Mouse (Mus musculus) lung, postnatal 0 days (tissue): ENCODE results near the gene Ankrd44. TPM values are rescaled to one million over a fixed set of nuclear protein-coding genes. Genes with fewer than 3 reads are reported as not detected.

ENCODE experiments used
- ATAC-seq: fragments of 200-750 bp; cut with Nextera tagmentation; 2 replicates; pipeline ENCODE4 v1.8.0; 2017; ENCODE audit warnings: moderate library complexity
- DNase-seq: peaks from one replicate; pipeline ENCODE4 v3.0.0-alpha.2; 2016; ENCODE audit warnings: low spot score
- H3K27ac ChIP-seq: fragments of 300-500 bp; sonication (generic); 2 replicates; pipeline ENCODE4 v1.5.1; 2014; ENCODE audit warnings: antibody characterized with exemption, mild to moderate bottlenecking, low read length, mixed read lengths
- H3K27me3 ChIP-seq: fragments of 300-500 bp; sonication (generic); replicated peaks from 2 replicates; pipeline ENCODE4 v1.6.1; 2014; ENCODE audit warnings: low read length, mixed read lengths; ENCODE audit not compliant: insufficient read depth
- H3K36me3 ChIP-seq: fragments of 300-500 bp; sonication (generic); 2 replicates; pipeline ENCODE4 v1.6.1; 2014; ENCODE audit warnings: low read length, mixed read lengths; ENCODE audit not compliant: insufficient read depth
- H3K4me1 ChIP-seq: fragments of 300-500 bp; sonication (generic); 2 replicates; pipeline ENCODE4 v1.6.1; 2014; ENCODE audit warnings: antibody characterized with exemption, low read depth, low read length, mixed read lengths; ENCODE audit not compliant: insufficient read depth
- H3K4me2 ChIP-seq: fragments of 300-500 bp; sonication (generic); replicated peaks from 2 replicates; pipeline ENCODE4 v1.6.1; 2014; ENCODE audit warnings: low read depth, mild to moderate bottlenecking, low read length, moderate library complexity, mixed read lengths
- H3K4me3 ChIP-seq: fragments of 300-500 bp; sonication (generic); 2 replicates; pipeline ENCODE4 v1.5.1; 2014; ENCODE audit warnings: low read depth, low read length
- H3K9ac ChIP-seq: fragments of 300-500 bp; sonication (generic); replicated peaks from 2 replicates; pipeline ENCODE4 v1.6.1; 2014; ENCODE audit warnings: low read depth, mild to moderate bottlenecking
- H3K9me3 ChIP-seq: fragments of 300-500 bp; sonication (generic); 2 replicates; pipeline ENCODE4 v1.6.1; 2016; ENCODE audit warnings: low read length, mixed read lengths
- CTCF ChIP-seq: IDR thresholded peaks from 2 replicates; pipeline ENCODE4 v1.5.1; 2016; ENCODE audit warnings: antibody characterized with exemption, mild to moderate bottlenecking
- EP300 ChIP-seq: IDR thresholded peaks from 2 replicates; pipeline ENCODE4 v1.6.1; 2016; ENCODE audit warnings: antibody characterized with exemption, mild to moderate bottlenecking, control low read depth
- WGBS: fragments of 180-500 bp; shearing (Covaris S2); extraction: QIAGEN DNeasy Blood & Tissue Kit; methylation state at CpG from one replicate; pipeline ENCODE4 v1.1.7; 2014; 5-methylcytosine and 5-hydroxymethylcytosine counted together
- polyA plus RNA-seq: library from polyadenylated mRNA; unstranded; fragments of >200 nt; fragmentation: Nextera tagmentation; extraction: Ambion mirVana; gene quantifications from 2 replicates; pipeline ENCODE4 v1.2.1, GENCODE M21; 2015

Gene Ankrd44
- polyA plus RNA-seq, 1 experiment from 2014 or later, result 16.5 TPM

DNA sequence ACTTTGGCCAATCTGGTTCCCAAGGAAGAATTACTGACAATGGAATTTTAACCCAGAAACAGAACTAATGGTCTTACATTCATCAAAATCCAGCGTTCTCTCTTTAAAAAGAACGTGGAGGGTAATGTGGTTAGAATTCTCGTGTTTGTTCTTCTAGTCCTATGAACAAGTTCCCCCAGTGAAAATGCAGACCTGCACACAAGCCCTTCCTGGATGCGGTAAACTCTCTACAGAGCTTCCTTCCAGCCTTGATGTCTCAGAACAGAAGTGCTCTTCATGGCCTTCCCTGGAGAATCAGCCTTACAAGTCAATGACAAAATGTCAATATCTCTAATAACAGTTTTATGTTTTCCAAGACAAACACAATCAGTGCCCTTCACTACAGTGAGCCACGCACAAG lies 65.8 kb downstream of the Ankrd44 start:
- Histone ChIP-seq H3K4me2 (no peak overlapping the region), H3K9ac (no peak overlapping the region), H3K4me3 (no peak overlapping the region), H3K27me3 (no peaks in the 10 kb centered on the region), H3K36me3 (no peaks in the 10 kb centered on the region), H3K4me1 (no peaks in the 10 kb centered on the region), H3K9me3 (no peaks in the 10 kb centered on the region), H3K27ac (no peak overlapping the region)
- 61% methylated on average over 5 of the region's 5 CpGs for WGBS
- DNase-seq (no peak), ATAC-seq (no peak)
- TF ChIP-seq EP300 (no peak), CTCF (no peak)

- Histone ChIP-seq H3K4me3 (no peak overlapping the region), H3K27me3 (no peaks in the 10 kb centered on the region), H3K4me1 (no peaks in the 10 kb centered on the region)
Measured at GRCm38 (mm10) chr1:54859876-54860275, 66.3 kb downstream of the Ankrd44 start.

GRCm38 (mm10) chr1:54858898-54859297 lies 67.3 kb downstream of the Ankrd44 start:
- no peaks in the 10 kb centered on the region for H3K4me1 ChIP-seq
- no peak overlapping the region for H3K27ac ChIP-seq
- H3K27me3 ChIP-seq, result no peaks in the 10 kb centered on the region
- H3K9ac ChIP-seq, result no peak overlapping the region
- H3K9me3 ChIP-seq, result no peaks in the 10 kb centered on the region
- H3K4me2 ChIP-seq, result no peak overlapping the region
- no peaks in the 10 kb centered on the region for H3K36me3 ChIP-seq
- TF ChIP-seq EP300 (no peak), CTCF (no peak)
- DNase-seq (no peak), ATAC-seq (no peak)
- H3K4me3 ChIP-seq, result no peak overlapping the region
- WGBS, result 92% methylated on average over 2 of the region's 2 CpGs

More at GRCm38 (mm10) chr1:54859876-54860275, 66.3 kb downstream of the Ankrd44 start:
- H3K4me2 ChIP-seq, result no peak overlapping the region
- DNase-seq, result no peak
- H3K9ac ChIP-seq, result no peak overlapping the region
- H3K9me3 ChIP-seq, result no peaks in the 10 kb centered on the region
- H3K27ac ChIP-seq, result no peak overlapping the region
- no peak for TF ChIP-seq CTCF
- TF ChIP-seq EP300, result no peak
- H3K36me3 ChIP-seq, result no peaks in the 10 kb centered on the region
- no peak for ATAC-seq

- H3K27ac ChIP-seq, result no peak overlapping the region
- H3K9me3 ChIP-seq, result no peaks in the 10 kb centered on the region
- no peak for DNase-seq
- no peak for TF ChIP-seq EP300
- H3K36me3 ChIP-seq, result no peaks in the 10 kb centered on the region
- WGBS, result 91% methylated on average over 7 of the region's 7 CpGs
- H3K9ac ChIP-seq, result no peak overlapping the region
- no peaks in the 10 kb centered on the region for H3K27me3 ChIP-seq
- H3K4me3 ChIP-seq, result no peak overlapping the region
- no peak overlapping the region for H3K4me2 ChIP-seq
- no peak for ATAC-seq
- H3K4me1 ChIP-seq, result no peaks in the 10 kb centered on the region
Measured at GRCm38 (mm10) chr1:54856502-54856901, 69.7 kb downstream of the Ankrd44 start.

- no peaks in the 10 kb centered on the region for H3K27me3 ChIP-seq
- H3K4me2 ChIP-seq, result no peak overlapping the region
- no peak overlapping the region for H3K4me3 ChIP-seq
- no peak for DNase-seq
- no peak overlapping the region for H3K9ac ChIP-seq
- 84% methylated on average over 3 of the region's 3 CpGs for WGBS
- no peaks in the 10 kb centered on the region for H3K4me1 ChIP-seq
- no peaks in the 10 kb centered on the region for H3K9me3 ChIP-seq
- ATAC-seq, result no peak
- no peak overlapping the region for H3K27ac ChIP-seq
- TF ChIP-seq CTCF, result no peak
- no peaks in the 10 kb centered on the region for H3K36me3 ChIP-seq
Measured at GRCm38 (mm10) chr1:54855970-54856369, 70.2 kb downstream of the Ankrd44 start.

GRCm38 (mm10) chr1:54854388-54854787 lies 71.8 kb downstream of the Ankrd44 start:
- Histone ChIP-seq H3K27me3 (no peaks in the 10 kb centered on the region), H3K36me3 (no peaks in the 10 kb centered on the region), H3K4me2 (no peak overlapping the region), H3K27ac (no peak overlapping the region), H3K9ac (no peak overlapping the region), H3K9me3 (no peaks in the 10 kb centered on the region), H3K4me3 (no peak overlapping the region), H3K4me1 (no peaks in the 10 kb centered on the region)
- no peak for DNase-seq
- TF ChIP-seq CTCF, result no peak
- no peak for TF ChIP-seq EP300
- ATAC-seq, result no peak
- 79% methylated on average over 1 of the region's 1 CpGs for WGBS

GRCm38 (mm10) chr1:54853311-54854000 lies 72.7 kb downstream of the Ankrd44 start:
- DNase-seq (no peak), ATAC-seq (no peak)
- H3K36me3 ChIP-seq, result no peaks in the 10 kb centered on the region
- WGBS, result 85% methylated on average over 11 of the region's 11 CpGs
- no peak overlapping the region for H3K4me3 ChIP-seq
- H3K27ac ChIP-seq, result no peak overlapping the region
- no peaks in the 10 kb centered on the region for H3K27me3 ChIP-seq
- no peak overlapping the region for H3K9ac ChIP-seq
- no peak overlapping the region for H3K4me2 ChIP-seq
- no peaks in the 10 kb centered on the region for H3K4me1 ChIP-seq
- H3K9me3 ChIP-seq, result no peaks in the 10 kb centered on the region
- TF ChIP-seq EP300, result no peak
- TF ChIP-seq CTCF, result no peak
